Mouse (Mus musculus) adrenal gland, postnatal 10 days (tissue): ENCODE measurements around the gene Ehd3. TPM values are rescaled to one million over a fixed set of nuclear protein-coding genes. Genes with fewer than 3 reads are reported as not detected.
"Not testable (repeated sequence)": the region's sequence is repeated elsewhere in the genome, so short reads cannot be mapped to it uniquely, and the experiment has no call there.

Experiments
- DNase-seq: peaks from one replicate; pipeline ENCODE4 v3.0.0; 2021; ENCODE audit warnings: mixed read lengths
- total RNA-seq, 2 experiments: library from RNA; stranded (reverse); gene quantifications; 2 replicates each; pipeline ENCODE4 v1.2.3; 2021

Ehd3 gene
- total RNA-seq, 2 experiments from 2014 or later: 41.0 to 70.0 TPM

GRCm38 (mm10) chr17:73826106-73826505 lies 22.2 kb downstream of the Ehd3 start:
- DNase-seq: no peak

GRCm38 (mm10) chr17:73827446-73827845 lies 23.5 kb downstream of the Ehd3 start:
- DNase-seq: no peak

GRCm38 (mm10) chr17:73830511-73830910 lies 26.6 kb downstream of the Ehd3 start:
- no peak for DNase-seq

- no peak for DNase-seq
Observed at GRCm38 (mm10) chr17:73831427-73831826, 27.5 kb downstream of the Ehd3 start.

GRCm38 (mm10) chr17:73832901-73833300 lies 29.0 kb downstream of the Ehd3 start:
- no peak for DNase-seq

GRCm38 (mm10) chr17:73833474-73833873 lies 29.5 kb downstream of the Ehd3 start:
- DNase-seq: no peak

GRCm38 (mm10) chr17:73836601-73837000 lies 32.7 kb downstream of the Ehd3 start:
- peak; percentile 36 for DNase-seq

GRCm38 (mm10) chr17:73837244-73837643 lies 33.3 kb downstream of the Ehd3 start:
- no peak for DNase-seq

GRCm38 (mm10) chr17:73839086-73839835 lies 35.3 kb downstream of the Ehd3 start:
- DNase-seq: no peak

- DNase-seq: not testable (repeated sequence)
Observed at GRCm38 (mm10) chr17:73839876-73840275, 35.9 kb downstream of the Ehd3 start.

GRCm38 (mm10) chr17:73842963-73843362 lies 39.0 kb downstream of the Ehd3 start:
- no peak for DNase-seq

- DNase-seq: no peak
Observed at GRCm38 (mm10) chr17:73845632-73846031, 41.7 kb downstream of the Ehd3 start.

- DNase-seq: no peak
Observed at GRCm38 (mm10) chr17:73847399-73847798, 43.5 kb downstream of the Ehd3 start.

- peak; percentile 11 for DNase-seq
Observed at GRCm38 (mm10) chr17:73853041-73853440, 49.1 kb downstream of the Ehd3 start.

GRCm38 (mm10) chr17:73853717-73854116 lies 49.8 kb downstream of the Ehd3 start:
- DNase-seq: no peak

GRCm38 (mm10) chr17:73869008-73869685 lies 65.2 kb downstream of the Ehd3 start:
- peak; percentile 0 for DNase-seq

GRCm38 (mm10) chr17:73870956-73871605 lies 67.1 kb downstream of the Ehd3 start:
- DNase-seq: no peak

GRCm38 (mm10) chr17:73875268-73875667 lies 71.3 kb downstream of the Ehd3 start:
- DNase-seq: no peak

GRCm38 (mm10) chr17:73875674-73876073 lies 71.7 kb downstream of the Ehd3 start:
- DNase-seq: no peak

- no peak for DNase-seq
Observed at GRCm38 (mm10) chr17:73879262-73879916, 75.5 kb downstream of the Ehd3 start.

GRCm38 (mm10) chr17:73880286-73880685 lies 76.4 kb downstream of the Ehd3 start:
- DNase-seq: no peak

- DNase-seq: no peak
Observed at GRCm38 (mm10) chr17:73881295-73881694, 77.4 kb downstream of the Ehd3 start.
